Mouse (Mus musculus): ENCODE measurements around the gene Mob2. TPM values are rescaled to one million over a fixed set of nuclear protein-coding genes. Genes with fewer than 3 reads are reported as not detected.

The Mob2 gene
- polyA plus RNA-seq, 1 experiment, result 19.0 TPM

GRCm38 (mm10) chr7:142030073-142030472 lies 30.8 kb downstream of the Mob2 start:
- no peak for TF ChIP-seq POLR2A (IDR thresholded peaks at IDR 0.05; ENCODE audit: insufficient read depth, low read length)
- TF ChIP-seq EP300 (IDR thresholded peaks at IDR 0.05; ENCODE audit: insufficient read depth, low read depth, low read length), result no peak
- no peak for TF ChIP-seq CTCF (IDR thresholded peaks at IDR 0.05; ENCODE audit: low read depth, low read length)
- no peak overlapping the region for H3K9ac ChIP-seq (ENCODE audit: low read depth, poor library complexity, severe bottlenecking)
- H3K4me3 ChIP-seq (ENCODE audit: low read depth, low read length), result no peak overlapping the region
- H3K4me1 ChIP-seq (ENCODE audit: control insufficient read depth, insufficient read depth, low read length), result no peaks in the 10 kb centered on the region
- H3K27me3 ChIP-seq (ENCODE audit: control insufficient read depth, insufficient read depth, low read length, poor library complexity, severe bottlenecking), result no peaks in the 10 kb centered on the region
- H3K27ac ChIP-seq (ENCODE audit: insufficient read depth, low read length), result no peak overlapping the region
- no peaks in the 10 kb centered on the region for H3K9me3 ChIP-seq (replicated peaks; ENCODE audit: control insufficient read depth, insufficient read depth, low read length, poor library complexity, severe bottlenecking)
- no peaks in the 10 kb centered on the region for H3K36me3 ChIP-seq (ENCODE audit: control insufficient read depth, insufficient read depth, low read length, poor library complexity, severe bottlenecking)

- TF ChIP-seq CTCF (IDR thresholded peaks at IDR 0.05; ENCODE audit: low read depth, low read length) (no peak), EP300 (IDR thresholded peaks at IDR 0.05; ENCODE audit: insufficient read depth, low read depth, low read length) (no peak), POLR2A (IDR thresholded peaks at IDR 0.05; ENCODE audit: insufficient read depth, low read length) (no peak)
- Histone ChIP-seq H3K9me3 (replicated peaks; ENCODE audit: control insufficient read depth, insufficient read depth, low read length, poor library complexity, severe bottlenecking) (no peaks in the 10 kb centered on the region), H3K9ac (ENCODE audit: low read depth, poor library complexity, severe bottlenecking) (no peak overlapping the region), H3K4me1 (ENCODE audit: control insufficient read depth, insufficient read depth, low read length) (no peaks in the 10 kb centered on the region), H3K27ac (ENCODE audit: insufficient read depth, low read length) (no peak overlapping the region), H3K27me3 (ENCODE audit: control insufficient read depth, insufficient read depth, low read length, poor library complexity, severe bottlenecking) (no peaks in the 10 kb centered on the region), H3K4me3 (ENCODE audit: low read depth, low read length) (no peak overlapping the region), H3K36me3 (ENCODE audit: control insufficient read depth, insufficient read depth, low read length, poor library complexity, severe bottlenecking) (no peaks in the 10 kb centered on the region)
Measured at GRCm38 (mm10) chr7:142025926-142026325, 34.9 kb downstream of the Mob2 start.

- no peaks in the 10 kb centered on the region for H3K9me3 ChIP-seq (replicated peaks; ENCODE audit: control insufficient read depth, insufficient read depth, low read length, poor library complexity, severe bottlenecking)
- no peak overlapping the region for H3K4me3 ChIP-seq (ENCODE audit: low read depth, low read length)
- H3K9ac ChIP-seq (ENCODE audit: low read depth, poor library complexity, severe bottlenecking), result no peak overlapping the region
- H3K27me3 ChIP-seq (ENCODE audit: control insufficient read depth, insufficient read depth, low read length, poor library complexity, severe bottlenecking), result no peaks in the 10 kb centered on the region
- no peak overlapping the region for H3K27ac ChIP-seq (ENCODE audit: insufficient read depth, low read length)
- TF ChIP-seq POLR2A (IDR thresholded peaks at IDR 0.05; ENCODE audit: insufficient read depth, low read length), result no peak
- TF ChIP-seq CTCF (IDR thresholded peaks at IDR 0.05; ENCODE audit: low read depth, low read length), result no peak
- TF ChIP-seq EP300 (IDR thresholded peaks at IDR 0.05; ENCODE audit: insufficient read depth, low read depth, low read length), result no peak
- no peaks in the 10 kb centered on the region for H3K36me3 ChIP-seq (ENCODE audit: control insufficient read depth, insufficient read depth, low read length, poor library complexity, severe bottlenecking)
- H3K4me1 ChIP-seq (ENCODE audit: control insufficient read depth, insufficient read depth, low read length), result no peaks in the 10 kb centered on the region
Measured at GRCm38 (mm10) chr7:142025196-142025595, 35.7 kb downstream of the Mob2 start.

- H3K27me3 ChIP-seq (ENCODE audit: control insufficient read depth, insufficient read depth, low read length, poor library complexity, severe bottlenecking), result no peaks in the 10 kb centered on the region
- H3K4me3 ChIP-seq (ENCODE audit: low read depth, low read length), result no peak overlapping the region
- H3K27ac ChIP-seq (ENCODE audit: insufficient read depth, low read length), result no peak overlapping the region
- no peak overlapping the region for H3K9ac ChIP-seq (ENCODE audit: low read depth, poor library complexity, severe bottlenecking)
- H3K36me3 ChIP-seq (ENCODE audit: control insufficient read depth, insufficient read depth, low read length, poor library complexity, severe bottlenecking), result no peaks in the 10 kb centered on the region
- TF ChIP-seq CTCF (IDR thresholded peaks at IDR 0.05; ENCODE audit: low read depth, low read length) (no peak), POLR2A (IDR thresholded peaks at IDR 0.05; ENCODE audit: insufficient read depth, low read length) (no peak), EP300 (IDR thresholded peaks at IDR 0.05; ENCODE audit: insufficient read depth, low read depth, low read length) (no peak)
- no peaks in the 10 kb centered on the region for H3K9me3 ChIP-seq (replicated peaks; ENCODE audit: control insufficient read depth, insufficient read depth, low read length, poor library complexity, severe bottlenecking)
- no peaks in the 10 kb centered on the region for H3K4me1 ChIP-seq (ENCODE audit: control insufficient read depth, insufficient read depth, low read length)
Measured at GRCm38 (mm10) chr7:142020827-142021226, 40.0 kb downstream of the Mob2 start.

- Histone ChIP-seq H3K27ac (ENCODE audit: insufficient read depth, low read length) (no peak overlapping the region), H3K4me1 (ENCODE audit: control insufficient read depth, insufficient read depth, low read length) (no peaks in the 10 kb centered on the region), H3K27me3 (ENCODE audit: control insufficient read depth, insufficient read depth, low read length, poor library complexity, severe bottlenecking) (no peaks in the 10 kb centered on the region), H3K9ac (ENCODE audit: low read depth, poor library complexity, severe bottlenecking) (no peak overlapping the region), H3K4me3 (ENCODE audit: low read depth, low read length) (no peak overlapping the region), H3K36me3 (ENCODE audit: control insufficient read depth, insufficient read depth, low read length, poor library complexity, severe bottlenecking) (no peaks in the 10 kb centered on the region), H3K9me3 (replicated peaks; ENCODE audit: control insufficient read depth, insufficient read depth, low read length, poor library complexity, severe bottlenecking) (no peaks in the 10 kb centered on the region)
- no peak for TF ChIP-seq CTCF (IDR thresholded peaks at IDR 0.05; ENCODE audit: low read depth, low read length)
Measured at GRCm38 (mm10) chr7:142019699-142020098, 41.2 kb downstream of the Mob2 start.

GRCm38 (mm10) chr7:142016562-142016961 lies 44.3 kb downstream of the Mob2 start:
- Histone ChIP-seq H3K4me1 (ENCODE audit: control insufficient read depth, insufficient read depth, low read length) (no peaks in the 10 kb centered on the region), H3K27ac (ENCODE audit: insufficient read depth, low read length) (no peak overlapping the region), H3K36me3 (ENCODE audit: control insufficient read depth, insufficient read depth, low read length, poor library complexity, severe bottlenecking) (no peaks in the 10 kb centered on the region), H3K9ac (ENCODE audit: low read depth, poor library complexity, severe bottlenecking) (no peak overlapping the region), H3K27me3 (ENCODE audit: control insufficient read depth, insufficient read depth, low read length, poor library complexity, severe bottlenecking) (no peaks in the 10 kb centered on the region), H3K9me3 (replicated peaks; ENCODE audit: control insufficient read depth, insufficient read depth, low read length, poor library complexity, severe bottlenecking) (no peaks in the 10 kb centered on the region), H3K4me3 (ENCODE audit: low read depth, low read length) (no peak overlapping the region)
- TF ChIP-seq EP300 (IDR thresholded peaks at IDR 0.05; ENCODE audit: insufficient read depth, low read depth, low read length), result no peak
- TF ChIP-seq CTCF (IDR thresholded peaks at IDR 0.05; ENCODE audit: low read depth, low read length), result peak; percentile 69
- TF ChIP-seq POLR2A (IDR thresholded peaks at IDR 0.05; ENCODE audit: insufficient read depth, low read length), result no peak
